Mouse (Mus musculus) lung, embryonic 15.5 days (tissue): ENCODE data around the gene Slc4a4. TPM values are rescaled to one million over a fixed set of nuclear protein-coding genes. Genes with fewer than 3 reads are reported as not detected.

Experiments used
- ATAC-seq: fragments of 200-750 bp; cut with Nextera tagmentation; 2 replicates; pipeline ENCODE4 v1.8.0; 2017; ENCODE audit warnings: moderate number of reproducible peaks, borderline replicate concordance; ENCODE audit not compliant: low FRiP score, low TSS enrichment; ENCODE audit errors: extremely low read depth
- H3K27ac ChIP-seq: fragments of 300-500 bp; sonication (generic); 2 replicates; pipeline ENCODE4 v1.5.1; 2015; ENCODE audit warnings: moderate library complexity, mild to moderate bottlenecking, inconsistent platforms
- H3K27me3 ChIP-seq: fragments of 300-500 bp; sonication (generic); 2 replicates; pipeline ENCODE4 v1.6.1; 2015; ENCODE audit warnings: inconsistent platforms
- H3K36me3 ChIP-seq: fragments of 300-500 bp; sonication (generic); 2 replicates; pipeline ENCODE4 v1.6.1; 2015; ENCODE audit warnings: inconsistent platforms
- H3K4me1 ChIP-seq: fragments of 300-500 bp; sonication (generic); 2 replicates; pipeline ENCODE4 v1.6.1; 2015; ENCODE audit warnings: inconsistent platforms
- H3K4me2 ChIP-seq: fragments of 300-500 bp; sonication (generic); 2 replicates; pipeline ENCODE4 v1.6.1; 2015; ENCODE audit warnings: inconsistent platforms, mild to moderate bottlenecking, moderate library complexity
- H3K4me3 ChIP-seq: fragments of 300-500 bp; sonication (generic); 2 replicates; pipeline ENCODE4 v1.5.1; 2015; ENCODE audit warnings: mild to moderate bottlenecking, inconsistent platforms
- H3K9ac ChIP-seq: fragments of 300-500 bp; sonication (generic); 2 replicates; pipeline ENCODE4 v1.6.1; 2015; ENCODE audit warnings: inconsistent platforms
- H3K9me3 ChIP-seq: fragments of 300-500 bp; sonication (generic); 2 replicates; pipeline ENCODE4 v1.6.1; 2016; ENCODE audit warnings: inconsistent platforms
- WGBS: fragments of 180-500 bp; shearing (Covaris S2); methylation state at CpG from one replicate; pipeline ENCODE4 v1.1.7; 2015; 5-methylcytosine and 5-hydroxymethylcytosine counted together
- polyA plus RNA-seq: library from polyadenylated mRNA; unstranded; fragments of >200 nt; fragmentation: Nextera tagmentation; extraction: Ambion mirVana; gene quantifications from 2 replicates; pipeline ENCODE4 v1.2.1, GENCODE M21; 2015

Slc4a4 gene
- polyA plus RNA-seq, 1 experiment from 2014 or later, result 5.4 TPM

GRCm38 (mm10) chr5:88917221-88917620 is 30.6 kb downstream of the Slc4a4 start:
- Histone ChIP-seq H3K27ac (no peak overlapping the region), H3K36me3 (no peaks in the 10 kb centered on the region), H3K4me1 (no peaks in the 10 kb centered on the region), H3K9me3 (no peaks in the 10 kb centered on the region), H3K4me3 (no peak overlapping the region), H3K27me3 (no peaks in the 10 kb centered on the region), H3K4me2 (no peak overlapping the region), H3K9ac (no peak overlapping the region)
- no peak for ATAC-seq
- 85% methylated on average over 3 of the region's 3 CpGs for WGBS

DNA sequence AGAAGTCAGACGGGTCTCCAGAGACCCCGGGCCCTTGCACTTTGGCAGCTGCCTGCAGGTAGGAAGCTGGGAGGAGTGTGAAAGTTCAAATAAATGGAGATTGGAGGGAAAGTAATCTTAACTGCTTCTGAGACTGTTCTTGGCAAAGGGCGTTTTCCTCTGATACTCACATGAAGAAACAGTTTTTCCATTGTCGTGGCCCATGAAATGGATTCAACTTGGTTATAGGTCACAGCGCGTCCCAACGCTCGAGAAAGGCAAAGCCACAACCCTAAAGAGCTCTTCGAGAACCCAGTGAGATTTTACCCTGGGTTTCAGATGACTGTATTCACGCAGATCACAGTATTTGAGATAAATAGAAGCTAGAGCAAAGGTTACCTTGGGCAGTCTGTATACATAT is 31.0 kb downstream of the Slc4a4 start:
- Histone ChIP-seq H3K27ac (no peak overlapping the region), H3K9me3 (no peaks in the 10 kb centered on the region), H3K36me3 (no peaks in the 10 kb centered on the region), H3K4me2 (no peak overlapping the region), H3K27me3 (no peaks in the 10 kb centered on the region), H3K4me1 (no peaks in the 10 kb centered on the region), H3K9ac (no peak overlapping the region), H3K4me3 (no peak overlapping the region)
- WGBS, result 71% methylated on average over 10 of the region's 10 CpGs
- no peak for ATAC-seq

DNA sequence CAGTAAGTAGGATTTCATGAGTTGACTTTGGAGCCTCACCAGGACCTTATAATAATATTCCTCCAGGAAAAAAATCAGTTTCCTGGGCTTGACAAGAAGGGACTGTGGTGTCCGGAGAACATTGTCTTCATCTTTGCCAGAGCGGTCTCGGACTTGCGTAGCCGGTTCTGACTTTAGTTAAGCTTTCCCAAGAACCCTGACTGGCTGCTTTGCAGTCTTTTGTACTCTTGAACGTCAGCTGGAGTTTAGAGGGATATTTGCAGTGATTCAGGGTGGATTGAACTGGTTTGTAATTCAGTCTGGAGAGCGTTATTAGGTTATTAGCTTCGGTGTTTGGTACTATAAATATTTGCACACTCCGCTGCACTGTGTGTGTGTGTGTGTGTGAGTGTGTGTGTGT is 31.9 kb downstream of the Slc4a4 start:
- Histone ChIP-seq H3K9ac (no peak overlapping the region), H3K9me3 (no peaks in the 10 kb centered on the region), H3K4me3 (no peak overlapping the region), H3K4me1 (no peaks in the 10 kb centered on the region), H3K27ac (no peak overlapping the region), H3K36me3 (no peaks in the 10 kb centered on the region), H3K4me2 (no peak overlapping the region), H3K27me3 (no peaks in the 10 kb centered on the region)
- 64% methylated on average over 9 of the region's 9 CpGs for WGBS
- ATAC-seq, result no peak

DNA sequence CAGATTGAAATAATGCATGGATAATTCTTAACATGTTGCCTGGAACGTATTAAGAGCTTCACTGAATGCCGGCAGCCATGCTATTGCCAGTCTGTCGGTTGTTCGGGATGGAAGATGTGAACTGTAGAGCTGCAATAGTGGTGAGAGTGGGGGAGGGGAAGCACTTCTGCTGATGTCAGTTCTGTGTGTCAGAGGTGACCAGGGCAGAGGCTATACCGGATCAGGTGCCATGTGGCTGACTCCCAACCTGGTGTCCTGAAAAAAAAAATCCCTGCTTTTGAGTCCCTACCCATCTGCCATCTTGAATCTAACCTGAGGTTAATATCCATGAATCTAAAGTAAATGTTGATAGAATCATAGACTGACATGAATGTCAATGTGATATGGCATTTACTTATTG is 39.0 kb downstream of the Slc4a4 start:
- no peaks in the 10 kb centered on the region for H3K27me3 ChIP-seq
- no peak overlapping the region for H3K9ac ChIP-seq
- no peak overlapping the region for H3K4me3 ChIP-seq
- H3K9me3 ChIP-seq, result no peaks in the 10 kb centered on the region
- H3K4me2 ChIP-seq, result no peak overlapping the region
- H3K27ac ChIP-seq, result no peak overlapping the region
- ATAC-seq, result no peak
- H3K36me3 ChIP-seq, result no peaks in the 10 kb centered on the region
- H3K4me1 ChIP-seq, result peaks cover 24% of the 10 kb centered on the region
- 90% methylated on average over 5 of the region's 5 CpGs for WGBS

GRCm38 (mm10) chr5:88928201-88928916 is 41.7 kb downstream of the Slc4a4 start:
- no peak overlapping the region for H3K27ac ChIP-seq
- H3K36me3 ChIP-seq, result no peaks in the 10 kb centered on the region
- H3K27me3 ChIP-seq, result no peaks in the 10 kb centered on the region
- H3K4me3 ChIP-seq, result no peak overlapping the region
- 37% methylated on average over 13 of the region's 13 CpGs for WGBS
- H3K4me2 ChIP-seq, result no peak overlapping the region
- no peak for ATAC-seq
- peaks cover 48% of the 10 kb centered on the region for H3K4me1 ChIP-seq
- H3K9ac ChIP-seq, result no peak overlapping the region
- no peaks in the 10 kb centered on the region for H3K9me3 ChIP-seq

DNA sequence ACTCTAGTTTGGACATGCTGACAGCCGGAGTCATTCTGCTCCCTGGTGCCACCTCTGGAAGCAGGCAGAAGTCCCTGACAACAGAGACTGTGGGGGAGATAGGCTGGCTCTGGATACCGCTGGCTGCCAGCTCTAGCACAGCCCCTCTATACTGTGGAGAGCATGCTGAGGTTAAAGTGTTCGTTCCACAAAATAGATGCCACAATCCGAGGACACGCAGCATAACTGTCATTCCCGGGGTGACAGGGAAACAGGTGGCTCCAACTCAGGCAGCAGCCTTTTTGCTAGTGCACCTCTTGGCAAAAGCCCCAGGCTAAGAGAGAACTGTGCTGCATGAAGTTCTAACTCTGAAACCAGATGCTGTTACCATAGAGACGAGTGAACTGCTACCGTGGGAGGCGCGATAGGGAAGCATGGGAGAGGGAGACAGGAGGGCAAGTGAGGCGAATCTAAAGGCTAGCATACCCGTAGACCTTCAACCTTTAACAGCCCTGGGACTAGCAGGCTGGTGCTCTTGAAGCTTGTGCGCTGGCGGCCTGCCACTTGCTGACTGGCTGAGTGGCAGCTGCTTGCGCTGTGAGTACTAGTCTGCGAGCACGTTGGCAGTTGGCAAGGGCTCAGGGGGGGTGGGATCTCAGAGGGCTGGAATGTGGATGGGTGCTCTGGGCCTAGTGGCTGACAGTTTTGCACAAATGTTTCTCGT is 42.9 kb downstream of the Slc4a4 start:
- H3K9ac ChIP-seq, result no peak overlapping the region
- peak overlapping the region; percentile 44 for H3K4me2 ChIP-seq
- ATAC-seq, result peak; percentile 89
- H3K4me3 ChIP-seq, result peak overlapping the region; percentile 10; the same call in 1 of the 2 replicates
- no peaks in the 10 kb centered on the region for H3K27me3 ChIP-seq
- no peaks in the 10 kb centered on the region for H3K9me3 ChIP-seq
- peak overlapping the region; percentile 84 for H3K27ac ChIP-seq
- 21% methylated on average over 18 of the region's 18 CpGs for WGBS
- peaks cover 56% of the 10 kb centered on the region for H3K4me1 ChIP-seq
- no peaks in the 10 kb centered on the region for H3K36me3 ChIP-seq

DNA sequence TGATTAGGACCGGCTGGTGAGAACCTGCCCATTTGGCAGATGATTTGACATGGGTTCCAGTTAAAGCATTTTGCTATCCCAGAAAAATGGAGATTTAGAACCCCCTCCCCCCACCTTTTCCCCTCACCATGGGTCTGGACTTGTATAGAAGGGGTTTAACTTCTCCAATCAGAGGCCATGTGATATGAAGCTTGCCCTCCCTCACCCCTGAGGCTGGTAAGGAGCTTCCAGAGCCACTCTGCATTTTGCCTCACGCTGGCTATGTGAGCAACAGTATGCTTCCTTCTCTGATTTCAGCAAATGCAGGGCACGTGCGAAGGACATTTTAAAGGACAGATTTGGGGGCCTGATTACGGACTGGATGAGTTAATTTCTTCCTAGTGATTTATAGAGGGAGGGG is 43.5 kb downstream of the Slc4a4 start:
- no peaks in the 10 kb centered on the region for H3K27me3 ChIP-seq
- H3K36me3 ChIP-seq, result no peaks in the 10 kb centered on the region
- no peak overlapping the region for H3K9ac ChIP-seq
- WGBS, result 42% methylated on average over 5 of the region's 5 CpGs
- peaks cover 56% of the 10 kb centered on the region for H3K4me1 ChIP-seq
- H3K4me2 ChIP-seq, result peak overlapping the region; percentile 44
- 0 out of 2 replicates have a peak overlapping the region, but pooled peaks have one; percentile 10 for H3K4me3 ChIP-seq
- H3K9me3 ChIP-seq, result no peaks in the 10 kb centered on the region
- peak; percentile 30; the same call in 1 of the 2 replicates for ATAC-seq
- H3K27ac ChIP-seq, result peak overlapping the region; percentile 84

DNA sequence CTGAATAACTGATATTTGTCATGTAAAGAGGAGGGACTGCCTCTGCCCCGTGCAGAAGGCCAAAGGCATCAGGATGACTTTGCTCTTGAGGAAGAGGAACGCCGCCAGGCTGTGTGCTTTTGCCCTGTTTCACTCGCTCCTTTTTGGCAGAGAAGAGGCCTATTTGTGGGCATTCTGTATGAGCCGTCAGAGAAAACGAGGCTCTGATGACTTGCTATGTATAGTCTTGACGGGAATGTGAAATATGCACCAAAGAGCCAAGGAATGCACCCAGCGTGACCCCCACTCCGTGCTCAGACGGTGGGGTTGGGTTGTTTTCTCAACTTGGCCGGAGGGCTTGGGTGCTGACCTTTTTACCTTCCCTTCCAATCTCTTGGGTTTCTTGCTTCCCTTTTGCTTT is 44.0 kb downstream of the Slc4a4 start:
- Histone ChIP-seq H3K9ac (no peak overlapping the region), H3K27me3 (no peaks in the 10 kb centered on the region), H3K4me2 (peak overlapping the region; percentile 44; the same call in 1 of the 2 replicates), H3K36me3 (no peaks in the 10 kb centered on the region), H3K9me3 (no peaks in the 10 kb centered on the region), H3K4me3 (no peak overlapping the region), H3K27ac (peak overlapping the region; percentile 84), H3K4me1 (peaks cover 56% of the 10 kb centered on the region)
- WGBS, result 12% methylated on average over 11 of the region's 11 CpGs
- ATAC-seq, result peak; percentile 8; the same call in 1 of the 2 replicates

- Histone ChIP-seq H3K36me3 (no peaks in the 10 kb centered on the region), H3K4me1 (peaks cover 56% of the 10 kb centered on the region), H3K27me3 (no peaks in the 10 kb centered on the region), H3K4me2 (no peak overlapping the region), H3K4me3 (no peak overlapping the region), H3K9me3 (no peaks in the 10 kb centered on the region), H3K27ac (peak overlapping the region; percentile 84; the same call in 1 of the 2 replicates), H3K9ac (no peak overlapping the region)
- ATAC-seq, result no peak
- whole genome bisulfite sequencing, result 69% methylated on average over 9 of the region's 9 CpGs
Measured at GRCm38 (mm10) chr5:88931176-88931575, 44.6 kb downstream of the Slc4a4 start.

DNA sequence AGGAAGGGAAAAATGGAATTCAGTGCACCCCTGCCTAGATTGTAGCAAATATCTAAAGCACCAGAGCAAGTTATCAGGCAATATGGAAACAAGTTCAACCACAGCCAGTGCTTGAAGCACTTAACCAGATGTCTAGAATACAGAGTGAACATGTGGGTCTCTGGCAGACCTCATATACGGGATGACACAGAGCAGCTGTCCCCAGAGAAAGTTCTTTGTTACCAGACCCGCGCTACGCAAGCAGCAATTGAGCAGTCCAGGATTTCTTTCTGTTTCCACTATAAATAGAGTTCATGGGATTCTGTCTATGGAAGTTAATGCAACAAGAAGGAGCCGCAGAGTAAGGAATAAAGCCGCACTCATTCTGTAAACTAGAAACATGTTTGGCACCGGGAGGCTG is 46.8 kb downstream of the Slc4a4 start:
- H3K36me3 ChIP-seq, result no peaks in the 10 kb centered on the region
- peak overlapping the region; percentile 40 for H3K27ac ChIP-seq
- H3K4me3 ChIP-seq, result no peak overlapping the region
- peaks cover 54% of the 10 kb centered on the region for H3K4me1 ChIP-seq
- H3K9ac ChIP-seq, result no peak overlapping the region
- peak overlapping the region; percentile 20; the same call in 1 of the 2 replicates for H3K4me2 ChIP-seq
- WGBS, result 53% methylated on average over 7 of the region's 7 CpGs
- no peaks in the 10 kb centered on the region for H3K27me3 ChIP-seq
- peak; percentile 60; the same call in 1 of the 2 replicates for ATAC-seq
- H3K9me3 ChIP-seq, result no peaks in the 10 kb centered on the region

- WGBS, result 72% methylated on average over 14 of the region's 14 CpGs
- peaks cover 50% of the 10 kb centered on the region for H3K4me1 ChIP-seq
- no peaks in the 10 kb centered on the region for H3K36me3 ChIP-seq
- H3K4me3 ChIP-seq, result no peak overlapping the region
- no peaks in the 10 kb centered on the region for H3K27me3 ChIP-seq
- ATAC-seq, result no peak
- no peak overlapping the region for H3K9ac ChIP-seq
- H3K4me2 ChIP-seq, result peak overlapping the region; percentile 20; the same call in 1 of the 2 replicates
- H3K9me3 ChIP-seq, result no peaks in the 10 kb centered on the region
- H3K27ac ChIP-seq, result peak overlapping the region; percentile 40
Measured at GRCm38 (mm10) chr5:88933946-88934345, 47.3 kb downstream of the Slc4a4 start.

DNA sequence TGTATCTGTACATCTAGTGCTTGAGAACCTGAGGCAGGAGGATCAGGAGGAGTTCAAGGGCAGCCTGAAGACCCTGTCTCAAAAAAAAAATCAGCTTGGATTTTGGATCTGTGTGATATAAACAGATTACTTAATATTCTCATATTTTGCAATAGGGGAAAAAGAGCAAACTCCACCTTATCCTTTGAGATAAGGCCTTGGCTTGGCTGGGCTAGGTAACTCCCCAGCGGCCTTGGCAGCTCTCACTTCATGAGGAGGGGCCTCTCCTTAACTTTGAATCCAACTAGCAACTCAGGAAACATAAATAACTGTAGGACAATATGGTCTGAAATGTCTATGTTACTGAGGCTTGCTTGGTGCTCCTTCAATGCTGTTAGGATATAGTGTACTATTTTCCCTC is 51.6 kb downstream of the Slc4a4 start:
- Histone ChIP-seq H3K9ac (no peak overlapping the region), H3K36me3 (no peaks in the 10 kb centered on the region), H3K4me1 (peaks cover 16% of the 10 kb centered on the region; the same call in 1 of the 2 replicates), H3K4me2 (no peak overlapping the region), H3K9me3 (no peaks in the 10 kb centered on the region), H3K27me3 (no peaks in the 10 kb centered on the region), H3K27ac (no peak overlapping the region), H3K4me3 (no peak overlapping the region)
- 67% methylated on average over 1 of the region's 1 CpGs for WGBS
- no peak for ATAC-seq
